Mouse (Mus musculus) myocyte (in vitro differentiated cells): Measurements from ENCODE around the gene Slc2a2. TPM values are rescaled to one million over a fixed set of nuclear protein-coding genes. Genes with fewer than 3 reads are reported as not detected.

ENCODE experiments used
- H3K27me3 ChIP-seq: one replicate; pipeline ENCODE4 v1.6.1; 2011; ENCODE audit not compliant: control insufficient read depth, insufficient read depth, insufficient read length
- H3K36me3 ChIP-seq: one replicate; pipeline ENCODE4 v1.6.1; 2011; ENCODE audit not compliant: control insufficient read depth, insufficient read depth
- H3K4me2 ChIP-seq: one replicate; pipeline ENCODE4 v1.6.1; 2011; ENCODE audit warnings: low read depth, control low read depth
- H3K4me3 ChIP-seq: one replicate; pipeline ENCODE4 v1.5.1; 2011; ENCODE audit warnings: mild to moderate bottlenecking, control low read depth, moderate library complexity
- H3K79me2 ChIP-seq: one replicate; pipeline ENCODE4 v1.6.1; 2011; ENCODE audit not compliant: control insufficient read depth, insufficient read depth
- H3ac ChIP-seq: one replicate; pipeline ENCODE4 v1.6.1; 2011; ENCODE audit not compliant: control insufficient read depth, insufficient read length
- CEBPB ChIP-seq: IDR thresholded peaks from 2 replicates; pipeline ENCODE4 v1.6.1; 2011; ENCODE audit warnings: mild to moderate bottlenecking, moderate library complexity; ENCODE audit not compliant: poor library complexity, insufficient read depth, severe bottlenecking
- E2F4 ChIP-seq: IDR thresholded peaks from one replicate; pipeline ENCODE4 v1.6.1; 2011; ENCODE audit warnings: mild to moderate bottlenecking, control low read depth, moderate library complexity; ENCODE audit not compliant: insufficient read depth
- MAX ChIP-seq: IDR thresholded peaks from one replicate; pipeline ENCODE4 v1.6.1; 2011; ENCODE audit warnings: low read depth, mild to moderate bottlenecking, control low read depth
- MYOD1 ChIP-seq, 3 experiments: IDR thresholded peaks; one replicate each; pipeline ENCODE4 v1.6.1; 2011; ENCODE audit warnings: control low read depth in 2 of 3, low read depth in 2 of 3, mild to moderate bottlenecking in 2 of 3, moderate library complexity in 1 of 3; ENCODE audit not compliant: insufficient read length in 2 of 3, control insufficient read depth in 1 of 3
- MYOG ChIP-seq, 3 experiments: IDR thresholded peaks; one replicate each; pipeline ENCODE4 v1.6.1; 2011; ENCODE audit warnings: control low read depth in 2 of 3, low read depth in 2 of 3, mild to moderate bottlenecking in 2 of 3; ENCODE audit not compliant: insufficient read length in 2 of 3, control insufficient read depth in 1 of 3, insufficient read depth in 1 of 3
- POLR2A ChIP-seq: IDR thresholded peaks from one replicate; pipeline ENCODE4 v1.6.1; 2011; ENCODE audit warnings: low read depth, mild to moderate bottlenecking, control low read depth, moderate library complexity; ENCODE audit not compliant: insufficient read length
- POLR2AphosphoS2 ChIP-seq: IDR thresholded peaks from one replicate; pipeline ENCODE4 v1.6.1; 2011; ENCODE audit warnings: low read depth, control low read depth; ENCODE audit not compliant: insufficient read length
- REST ChIP-seq: IDR thresholded peaks from one replicate; pipeline ENCODE4 v1.6.1; 2011; ENCODE audit warnings: mild to moderate bottlenecking, control low read depth, moderate library complexity; ENCODE audit not compliant: insufficient read depth, insufficient read length
- SRF ChIP-seq: IDR thresholded peaks from one replicate; pipeline ENCODE4 v1.6.1; 2011; ENCODE audit warnings: low read depth; ENCODE audit not compliant: control insufficient read depth, insufficient read length
- TCF12 ChIP-seq: IDR thresholded peaks from one replicate; pipeline ENCODE4 v1.6.1; 2011; ENCODE audit warnings: mild to moderate bottlenecking, control low read depth; ENCODE audit not compliant: poor library complexity, insufficient read depth, severe bottlenecking
- TCF3 ChIP-seq: IDR thresholded peaks from one replicate; pipeline ENCODE4 v1.6.1; 2011; ENCODE audit warnings: low read depth, control low read depth; ENCODE audit not compliant: insufficient read length
- USF1 ChIP-seq: IDR thresholded peaks from one replicate; pipeline ENCODE4 v1.6.1; 2011; ENCODE audit warnings: low read depth, mild to moderate bottlenecking, control low read depth, moderate library complexity
- polyA plus RNA-seq: library from polyadenylated mRNA; unstranded; fragments of >200 nt; fragmentation: generic; extraction: Trizol; gene quantifications from one replicate; pipeline ENCODE4 v1.2.1, GENCODE M21; 2012; ENCODE audit warnings: missing spikeins

The Slc2a2 gene
- polyA plus RNA-seq, 1 experiment: not detected

DNA sequence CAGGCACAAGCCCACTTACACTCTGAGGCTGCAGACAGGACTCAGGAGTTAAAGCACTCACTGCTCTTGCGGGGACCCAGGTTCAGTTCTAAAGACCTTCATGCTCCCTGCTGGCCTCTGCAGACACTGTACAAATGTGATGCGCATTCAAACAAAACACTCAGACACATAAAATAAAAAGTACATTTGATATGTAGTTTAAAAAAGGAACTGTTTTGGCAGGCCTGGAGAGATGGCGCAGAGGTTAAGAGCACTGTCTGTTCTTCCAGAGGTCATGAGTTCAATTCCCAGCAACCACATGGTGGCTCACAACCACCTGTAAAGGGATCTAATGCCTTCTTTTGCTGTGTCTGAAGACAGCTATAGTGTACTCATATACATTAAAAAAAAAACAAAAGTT lies 50.4 kb downstream of the Slc2a2 start:
- H3K79me2 ChIP-seq: no peaks in the 10 kb centered on the region
- H3K4me2 ChIP-seq: no peak overlapping the region
- no peak for TF ChIP-seq MYOD1 (IDR thresholded peaks at IDR 0.05; ENCODE audit: control insufficient read depth in 1 of 3, insufficient read length in 2 of 3, low read depth in 2 of 3)
- TF ChIP-seq POLR2A: no peak
- no peak for TF ChIP-seq MYOG (IDR thresholded peaks at IDR 0.05; ENCODE audit: control insufficient read depth in 1 of 3, insufficient read depth in 1 of 3, insufficient read length in 2 of 3, low read depth in 2 of 3)
- TF ChIP-seq TCF3: no peak
- TF ChIP-seq REST: no peak
- TF ChIP-seq POLR2AphosphoS2: no peak
- TF ChIP-seq SRF: no peak
- TF ChIP-seq E2F4: no peak
- TF ChIP-seq TCF12: no peak
- H3ac ChIP-seq: no peak overlapping the region
- no peak overlapping the region for H3K4me3 ChIP-seq
- no peaks in the 10 kb centered on the region for H3K27me3 ChIP-seq
- H3K36me3 ChIP-seq: no peaks in the 10 kb centered on the region

DNA sequence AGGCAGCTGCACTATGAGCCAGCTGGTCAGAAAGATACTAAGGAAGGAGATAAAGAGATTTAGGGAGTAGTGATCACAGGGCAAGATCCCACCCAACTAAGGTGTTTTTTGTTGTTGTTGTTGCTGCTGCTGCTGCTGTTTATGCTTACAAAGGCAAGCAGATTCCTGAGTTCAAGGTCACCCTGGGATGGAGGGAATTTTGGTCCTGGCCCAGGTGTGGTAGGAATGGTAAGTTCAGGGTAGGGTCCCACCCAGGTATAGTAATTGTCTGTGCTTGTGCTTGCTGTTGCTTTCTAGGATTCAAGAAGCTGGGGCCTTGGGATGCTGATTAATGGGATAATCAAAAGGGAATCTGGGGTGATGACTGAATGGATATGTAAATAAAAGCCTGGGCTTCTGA lies 51.3 kb downstream of the Slc2a2 start:
- Histone ChIP-seq H3ac (no peak overlapping the region), H3K36me3 (no peaks in the 10 kb centered on the region), H3K4me3 (no peak overlapping the region), H3K79me2 (no peaks in the 10 kb centered on the region), H3K27me3 (no peaks in the 10 kb centered on the region), H3K4me2 (no peak overlapping the region)
- TF ChIP-seq MYOD1 (IDR thresholded peaks at IDR 0.05; ENCODE audit: control insufficient read depth in 1 of 3, insufficient read length in 2 of 3, low read depth in 2 of 3) (no peak), CEBPB (no peak), MYOG (IDR thresholded peaks at IDR 0.05; ENCODE audit: control insufficient read depth in 1 of 3, insufficient read depth in 1 of 3, insufficient read length in 2 of 3, low read depth in 2 of 3) (no peak), E2F4 (no peak), TCF12 (no peak), USF1 (no peak), TCF3 (no peak), POLR2AphosphoS2 (no peak), MAX (no peak), SRF (no peak), REST (no peak)

DNA sequence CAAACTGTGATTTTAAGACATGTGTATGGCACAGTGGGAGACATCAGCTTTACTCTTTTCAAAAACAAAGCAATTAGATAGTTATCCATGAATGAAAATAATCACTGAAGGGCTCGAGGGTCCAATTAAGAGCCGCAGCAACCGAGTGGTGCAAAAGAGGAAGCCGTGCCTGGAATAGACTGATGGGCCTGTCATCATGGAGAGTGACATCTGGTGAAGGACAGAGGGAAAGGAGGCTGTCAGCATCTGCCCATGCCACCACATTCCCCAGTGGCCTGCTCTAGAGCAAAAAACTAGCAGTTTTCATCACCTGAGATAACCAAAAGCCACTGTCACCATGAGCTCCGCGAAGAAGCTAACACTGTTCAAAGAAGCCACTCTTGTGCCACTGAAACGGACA lies 57.8 kb downstream of the Slc2a2 start:
- TF ChIP-seq POLR2A (no peak), E2F4 (no peak), TCF12 (no peak), USF1 (no peak), MYOG (IDR thresholded peaks at IDR 0.05; ENCODE audit: control insufficient read depth in 1 of 3, insufficient read depth in 1 of 3, insufficient read length in 2 of 3, low read depth in 2 of 3) (no peak), POLR2AphosphoS2 (no peak), MAX (no peak), SRF (no peak), CEBPB (no peak), TCF3 (no peak), REST (no peak), MYOD1 (IDR thresholded peaks at IDR 0.05; ENCODE audit: control insufficient read depth in 1 of 3, insufficient read length in 2 of 3, low read depth in 2 of 3) (no peak)
- no peak overlapping the region for H3K4me2 ChIP-seq

DNA sequence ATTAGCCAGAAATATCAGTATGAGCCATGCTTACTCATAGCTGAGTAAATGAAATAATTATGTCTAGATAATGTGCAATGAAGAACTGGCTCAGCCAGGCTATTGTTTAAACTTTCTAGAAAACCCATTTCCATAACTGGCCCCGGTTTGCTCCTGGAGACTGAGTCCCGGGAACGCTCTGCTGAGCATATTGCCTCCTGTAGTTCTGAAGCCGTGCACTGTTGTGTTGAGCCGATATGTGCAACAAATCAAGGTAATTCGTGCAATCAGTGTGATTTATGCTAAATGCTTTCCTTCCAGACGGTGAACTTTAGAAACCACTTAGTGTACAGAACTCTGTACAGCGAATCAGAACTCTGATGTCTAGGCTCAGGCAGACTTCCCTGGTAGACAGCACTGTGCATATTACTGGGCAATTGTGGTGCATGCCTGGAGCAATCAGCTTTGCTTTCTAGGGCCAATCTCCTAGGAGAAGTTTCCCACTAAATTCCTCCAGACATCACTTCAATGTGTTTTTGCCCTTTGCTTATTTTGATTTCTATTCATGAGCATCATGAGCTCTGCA lies 63.6 kb downstream of the Slc2a2 start:
- no peak overlapping the region for H3K4me3 ChIP-seq
- no peaks in the 10 kb centered on the region for H3K27me3 ChIP-seq
- no peak overlapping the region for H3K4me2 ChIP-seq
- no peak overlapping the region for H3ac ChIP-seq
- no peaks in the 10 kb centered on the region for H3K79me2 ChIP-seq
- TF ChIP-seq MYOG (IDR thresholded peaks at IDR 0.05; ENCODE audit: control insufficient read depth in 1 of 3, insufficient read depth in 1 of 3, insufficient read length in 2 of 3, low read depth in 2 of 3): no peak
- no peak for TF ChIP-seq USF1
- TF ChIP-seq MYOD1 (IDR thresholded peaks at IDR 0.05; ENCODE audit: control insufficient read depth in 1 of 3, insufficient read length in 2 of 3, low read depth in 2 of 3): no peak
- TF ChIP-seq CEBPB: no peak
- TF ChIP-seq POLR2A: no peak
- no peak for TF ChIP-seq TCF3
- TF ChIP-seq SRF: no peak
- no peak for TF ChIP-seq E2F4
- no peak for TF ChIP-seq MAX
- no peak for TF ChIP-seq POLR2AphosphoS2
- no peaks in the 10 kb centered on the region for H3K36me3 ChIP-seq

More for the DNA sequence above, 57.8 kb downstream of the Slc2a2 start:
- Histone ChIP-seq H3K79me2 (no peaks in the 10 kb centered on the region), H3ac (no peak overlapping the region), H3K27me3 (no peaks in the 10 kb centered on the region), H3K36me3 (no peaks in the 10 kb centered on the region), H3K4me3 (no peak overlapping the region)

DNA sequence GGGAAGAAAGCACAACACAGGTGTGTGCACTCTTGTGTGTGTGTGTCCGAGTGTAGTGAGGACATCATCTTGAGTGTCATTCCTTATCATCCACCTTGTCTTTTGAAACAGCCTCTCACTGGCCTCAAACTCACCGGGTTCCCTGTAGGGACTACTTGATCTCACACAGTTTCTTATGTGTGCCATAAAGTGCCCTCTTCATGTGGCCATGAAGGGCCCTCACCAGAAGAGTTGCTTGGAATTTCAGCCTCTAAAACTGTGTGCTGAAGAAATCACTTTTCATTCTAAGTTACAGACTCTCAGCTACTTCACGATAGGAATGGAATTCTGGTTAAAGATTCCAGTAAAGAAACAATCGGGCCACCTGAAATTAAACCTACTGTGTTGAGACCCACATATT lies 69.2 kb downstream of the Slc2a2 start:
- no peak for TF ChIP-seq E2F4
- no peak for TF ChIP-seq MYOG (IDR thresholded peaks at IDR 0.05; ENCODE audit: control insufficient read depth in 1 of 3, insufficient read depth in 1 of 3, insufficient read length in 2 of 3, low read depth in 2 of 3)
- no peak for TF ChIP-seq SRF
- no peak for TF ChIP-seq TCF3
- TF ChIP-seq CEBPB: no peak
- no peak for TF ChIP-seq USF1
- no peak for TF ChIP-seq MYOD1 (IDR thresholded peaks at IDR 0.05; ENCODE audit: control insufficient read depth in 1 of 3, insufficient read length in 2 of 3, low read depth in 2 of 3)
- no peak for TF ChIP-seq REST
- TF ChIP-seq MAX: no peak

More for the DNA sequence above, 69.2 kb downstream of the Slc2a2 start:
- no peak overlapping the region for H3K4me2 ChIP-seq
- H3K27me3 ChIP-seq: no peaks in the 10 kb centered on the region
- H3K79me2 ChIP-seq: no peaks in the 10 kb centered on the region
- H3K4me3 ChIP-seq: no peak overlapping the region
- H3ac ChIP-seq: no peak overlapping the region
- no peaks in the 10 kb centered on the region for H3K36me3 ChIP-seq
